Mouse (Mus musculus) kidney, adult 11 months (tissue): ENCODE results near the gene H2-T24.

Source experiments
- DNase-seq: peaks from one replicate; pipeline ENCODE4 v3.0.0; 2022

The H2-T24 gene

DNA sequence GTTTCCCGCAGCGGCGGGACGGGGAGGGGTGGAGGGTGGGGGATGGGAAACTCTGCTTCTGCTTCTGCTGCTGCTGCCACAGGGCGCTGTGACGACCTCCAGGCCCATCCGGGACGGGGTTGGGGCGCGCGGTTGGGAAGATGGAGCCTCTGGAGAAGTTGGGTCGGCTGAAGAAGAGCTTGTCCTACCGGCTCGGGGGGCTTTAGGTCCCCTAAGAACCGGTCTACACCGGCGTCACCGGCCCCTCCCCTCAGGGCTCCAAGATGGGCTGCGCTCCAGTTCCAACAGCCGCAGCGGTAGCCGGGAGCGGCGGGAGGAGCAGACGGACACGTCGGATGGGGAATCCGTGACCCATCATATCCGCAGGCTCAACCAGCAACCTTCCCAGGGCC is 40.0 kb downstream of the H2-T24 start:
- peak; percentile 49 for DNase-seq

- peak; percentile 94 for DNase-seq
These were observed 40.7 kb downstream of the H2-T24 start, which contains the start of the genes Gnl1 and Prr3 for GRCm38 (mm10) chr17:35979401-35980362. Gene Gnl1, plus strand, starts transcription at chr17:35979851. Gene Prr3, minus strand, starts transcription at chr17:35980236.

- no peak for DNase-seq
These were observed 41.5 kb downstream of the H2-T24 start for GRCm38 (mm10) chr17:35978811-35979400.

GRCm38 (mm10) chr17:35972131-35972530 is 48.2 kb downstream of the H2-T24 start:
- no peak for DNase-seq

GRCm38 (mm10) chr17:35969418-35970389 is 50.7 kb downstream of the H2-T24 start, which contains the start of gene Abcf1:
Gene Abcf1, minus strand, starts transcription at chr17:35969761.
- DNase-seq = peak; percentile 97

DNA sequence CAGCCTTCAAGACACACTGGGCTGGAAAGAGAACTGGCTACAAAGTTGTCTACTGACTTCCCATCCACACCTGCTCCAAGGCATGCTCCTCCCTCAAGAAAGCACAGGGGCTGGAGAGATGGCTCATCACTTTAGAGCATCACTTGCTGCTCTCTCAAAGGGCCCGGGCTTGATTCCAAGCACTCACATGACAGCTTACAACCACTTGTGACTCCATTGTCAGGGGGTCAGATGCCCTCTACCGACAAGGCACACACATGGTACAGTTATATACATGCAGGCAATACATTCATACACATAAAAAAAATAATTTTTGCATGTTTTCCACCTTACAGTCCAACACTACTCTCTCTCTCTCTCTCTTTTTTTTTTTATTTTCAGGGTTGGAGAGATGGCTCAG is 52.7 kb downstream of the H2-T24 start:
- DNase-seq = no peak

- no peak for DNase-seq
These were observed 57.1 kb downstream of the H2-T24 start for GRCm38 (mm10) chr17:35963279-35963678.

GRCm38 (mm10) chr17:35958533-35959223 is 61.7 kb downstream of the H2-T24 start:
- no peak for DNase-seq
